In genomic region chr3:40206326-40206725, GRCm38 (mm10) we compare ENCODE assay signal across 20 mouse cellular contexts.
"Had no signal": no experiment of that assay in that cellular context is flagged by ENCODE, and none has a peak within 500 bp of the region (broad histone marks: within the 10 kb centered on the region; RNA-seq: fewer than 3 reads in every experiment).

No protein-coding gene starts in this region.

- H3K9ac ChIP-seq: kidney, embryonic 15.5 days; limb, embryonic 12.5 days; liver, embryonic 12.5 days; liver, embryonic 15.5 days; lung, embryonic 15.5 days; midbrain, embryonic 13.5 days; neural tube, embryonic 13.5 days had no signal

- ATAC-seq: liver, embryonic 12.5 days; midbrain, embryonic 13.5 days; midbrain, embryonic 16.5 days had no signal

- H3K4me1 ChIP-seq: kidney, embryonic 15.5 days; limb, embryonic 12.5 days; liver, embryonic 12.5 days; liver, embryonic 15.5 days; lung, embryonic 15.5 days; megakaryocyte, embryonic 14.5 days; midbrain, embryonic 10.5 days; midbrain, embryonic 13.5 days; neural tube, embryonic 13.5 days had no signal

- DNase-seq: kidney, postnatal 10 days; kidney, postnatal 36 days; layer of hippocampus, postnatal 36 days; liver; lung, adult 18-20 months; lung, postnatal 10 days; lung, postnatal 36 days; thymus, postnatal 25 days had no signal

- H3K4me2 ChIP-seq: kidney, embryonic 15.5 days; limb, embryonic 12.5 days; liver, embryonic 12.5 days; liver, embryonic 15.5 days; lung, embryonic 15.5 days; midbrain, embryonic 13.5 days; neural tube, embryonic 13.5 days had no signal

- H3K36me3 ChIP-seq: kidney, embryonic 15.5 days; limb, embryonic 12.5 days; liver, embryonic 12.5 days; liver, embryonic 15.5 days; lung, embryonic 15.5 days; midbrain, embryonic 10.5 days; midbrain, embryonic 13.5 days; neural tube, embryonic 13.5 days had no signal

- H3K27me3 ChIP-seq: kidney, embryonic 15.5 days; limb, embryonic 12.5 days; liver, embryonic 12.5 days; liver, embryonic 15.5 days; lung, embryonic 15.5 days; megakaryocyte, embryonic 14.5 days; midbrain, embryonic 13.5 days; neural tube, embryonic 13.5 days had no signal

- H3K27ac ChIP-seq: kidney, embryonic 15.5 days; left cerebral cortex, adult 2 months; limb, embryonic 12.5 days; liver, embryonic 12.5 days; liver, embryonic 15.5 days; lung, embryonic 15.5 days; midbrain, embryonic 10.5 days; midbrain, embryonic 13.5 days; neural tube, embryonic 13.5 days had no signal

- H3K9me3 ChIP-seq: kidney, embryonic 15.5 days; limb, embryonic 12.5 days; liver, embryonic 12.5 days; liver, embryonic 15.5 days; lung, embryonic 15.5 days; midbrain, embryonic 10.5 days; midbrain, embryonic 13.5 days; neural tube, embryonic 13.5 days had no signal

- H3K4me3 ChIP-seq: kidney, embryonic 15.5 days; left cerebral cortex, adult 2 months; limb, embryonic 12.5 days; liver, embryonic 12.5 days; liver, embryonic 15.5 days; lung, embryonic 15.5 days; megakaryocyte, embryonic 14.5 days; midbrain, embryonic 10.5 days; midbrain, embryonic 13.5 days; myocyte; neural tube, embryonic 13.5 days had no signal
